Mouse (Mus musculus) testis, adult 10 weeks (tissue): ENCODE measurements around the gene Usp12. TPM values are rescaled to one million over a fixed set of nuclear protein-coding genes. Genes with fewer than 3 reads are reported as not detected.

ENCODE experiments used
- polyA plus RNA-seq: library from polyadenylated mRNA; stranded (reverse); fragments of 350-450 nt; fragmentation: Illumina TruSeq; extraction: RNeasy Lipid Tissue Mini Kit (QIAGEN cat#74804); gene quantifications from one replicate; pipeline ENCODE4 v1.2.3, GENCODE M21; 2014; ENCODE audit warnings: low read depth, low replicate concordance

Usp12 gene
- 228 TPM for polyA plus RNA-seq

GRCm38 (mm10) chr5:146794853-146795252 is at the start of gene Usp12:
Gene Usp12 (minus strand): TSS chr5:146795006.

GRCm38 (mm10) chr5:146832769-146833448 is 38.1 kb upstream of the Usp12 start, which contains the start of gene Rpl21:
Gene Rpl21 (plus strand): TSS chr5:146832890.

Other genes with a start within 250 kb of the Usp12 start
- gene Gm3415, start 238.9 kb downstream of the Usp12 start, polyA plus RNA-seq = 4.0 TPM
- gene Gpr12, start 209.8 kb downstream of the Usp12 start, polyA plus RNA-seq = not detected
- gene Rpl21, start 37.9 kb upstream of the Usp12 start, polyA plus RNA-seq = 153 TPM
- gene Rasl11a, start 50.1 kb upstream of the Usp12 start, polyA plus RNA-seq = 0.32 TPM
- gene Gtf3a, start 153.7 kb upstream of the Usp12 start, polyA plus RNA-seq = 7.2 TPM
- 26.6 TPM for gene Mtif3, start 168.8 kb upstream of the Usp12 start, polyA plus RNA-seq